Mouse (Mus musculus) urinary bladder, postnatal 4 days (tissue): ENCODE results near the gene Runx2.

Source experiments
- DNase-seq, 2 experiments: peaks; one replicate each; pipeline ENCODE4 v3.0.0; 2021 to 2022; ENCODE audit warnings: low spot score in 2 of 2

Runx2 gene

GRCm38 (mm10) chr17:44472695-44473094, 341.9 kb downstream of the Runx2 start:
- no peak for DNase-seq

- no peak for DNase-seq
Measured at GRCm38 (mm10) chr17:44463679-44464078, 350.9 kb downstream of the Runx2 start.

DNA sequence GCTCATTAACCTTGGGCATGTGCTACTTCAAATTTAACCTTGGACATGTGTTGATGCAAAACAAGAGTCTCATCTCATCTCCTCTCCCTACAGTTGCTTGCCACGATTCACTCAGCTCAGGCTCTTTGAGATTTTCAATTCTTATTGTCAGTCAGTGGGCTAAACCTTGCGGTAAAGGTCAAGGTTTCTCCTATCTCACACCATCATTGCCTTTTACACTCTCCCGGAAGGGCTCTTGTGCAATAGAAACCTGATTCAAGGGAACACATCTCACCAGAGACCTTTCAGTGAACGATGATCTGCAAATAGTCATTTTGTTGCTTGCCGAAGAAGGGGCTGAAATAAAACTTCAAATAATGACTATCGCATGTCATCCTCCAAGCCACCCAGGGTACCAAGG, 354.4 kb downstream of the Runx2 start:
- no peak for DNase-seq

- DNase-seq = no peak
Measured at GRCm38 (mm10) chr17:44459029-44459428, 355.6 kb downstream of the Runx2 start.

- DNase-seq = no peak
Measured at GRCm38 (mm10) chr17:44456696-44457095, 357.9 kb downstream of the Runx2 start.

GRCm38 (mm10) chr17:44455681-44456600, 358.7 kb downstream of the Runx2 start:
- DNase-seq = peak; percentile 41 to 68

DNA sequence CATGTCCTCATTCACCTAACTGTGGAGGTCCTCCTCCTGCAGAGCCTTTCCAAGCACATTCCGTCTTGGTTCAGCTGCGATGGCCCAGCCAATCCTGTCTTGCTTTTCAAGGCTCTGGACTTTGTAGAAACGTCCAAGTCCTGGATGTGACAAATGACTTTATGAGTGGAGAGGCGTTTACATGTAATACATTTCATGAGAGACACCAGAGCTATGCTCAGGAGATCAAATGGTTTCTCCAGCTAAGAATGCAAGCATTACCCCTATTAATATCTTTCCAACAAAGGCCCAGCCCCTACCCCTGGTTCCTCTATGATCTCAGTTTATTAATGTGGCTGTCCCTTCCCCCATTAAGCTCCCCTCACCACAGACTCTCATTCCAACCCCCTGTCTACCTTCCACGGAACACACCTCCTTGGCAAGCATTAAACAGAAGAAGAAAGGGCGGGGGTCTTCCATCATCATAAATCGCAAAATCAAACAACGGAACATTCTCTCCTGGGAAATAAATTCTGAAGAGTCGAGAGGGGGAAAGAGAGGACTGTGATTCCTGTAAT, 364.6 kb downstream of the Runx2 start:
- no peak for DNase-seq
